Mouse (Mus musculus): Measurements from ENCODE around the gene Gm10160. TPM values are rescaled to one million over a fixed set of nuclear protein-coding genes. Genes with fewer than 3 reads are reported as not detected.

Gm10160 gene
- polyA plus RNA-seq, 1 experiment, result not detected

- H3K79me2 ChIP-seq (ENCODE audit: control insufficient read depth, insufficient read depth), result no peaks in the 10 kb centered on the region
- peaks cover 10% of the 10 kb centered on the region for H3K27me3 ChIP-seq (ENCODE audit: control insufficient read depth, insufficient read depth, insufficient read length)
- no peak overlapping the region for H3K4me3 ChIP-seq
- no peak overlapping the region for H3ac ChIP-seq (ENCODE audit: control insufficient read depth, insufficient read length)
- H3K36me3 ChIP-seq (ENCODE audit: control insufficient read depth, insufficient read depth), result no peaks in the 10 kb centered on the region
- peak overlapping the region; percentile 62 for H3K4me2 ChIP-seq (ENCODE audit: low read depth)
- TF ChIP-seq MYOG (IDR thresholded peaks at IDR 0.05; ENCODE audit: control insufficient read depth in 1 of 3, insufficient read depth in 1 of 3, insufficient read length in 2 of 3, low read depth in 2 of 3), result peak in 2 of 3 experiments; percentile 72 to 96
- TF ChIP-seq POLR2AphosphoS2 (IDR thresholded peaks at IDR 0.05; ENCODE audit: insufficient read length, low read depth), result no peak
- peak; percentile 96 to 98 (median 97) for TF ChIP-seq MYOD1 (IDR thresholded peaks at IDR 0.05; ENCODE audit: control insufficient read depth in 1 of 3, insufficient read length in 2 of 3, low read depth in 2 of 3)
- no peak for TF ChIP-seq CEBPB (IDR thresholded peaks at IDR 0.05; ENCODE audit: insufficient read depth, poor library complexity, severe bottlenecking)
- TF ChIP-seq TCF12 (IDR thresholded peaks at IDR 0.05; ENCODE audit: insufficient read depth, poor library complexity, severe bottlenecking), result peak; percentile 89
- no peak for TF ChIP-seq REST (IDR thresholded peaks at IDR 0.05; ENCODE audit: insufficient read depth, insufficient read length)
- no peak for TF ChIP-seq MAX (IDR thresholded peaks at IDR 0.05; ENCODE audit: low read depth)
- TF ChIP-seq TCF3 (IDR thresholded peaks at IDR 0.05; ENCODE audit: insufficient read length, low read depth), result peak; percentile 81
- TF ChIP-seq POLR2A (IDR thresholded peaks at IDR 0.05; ENCODE audit: insufficient read length, low read depth), result no peak
- TF ChIP-seq E2F4 (IDR thresholded peaks at IDR 0.05; ENCODE audit: insufficient read depth), result no peak
- no peak for TF ChIP-seq SRF (IDR thresholded peaks at IDR 0.05; ENCODE audit: control insufficient read depth, insufficient read length, low read depth)
- TF ChIP-seq USF1 (IDR thresholded peaks at IDR 0.05; ENCODE audit: low read depth), result no peak
Measured at GRCm38 (mm10) chr7:81854568-81855307, 856 bp downstream of the Gm10160 start.

GRCm38 (mm10) chr7:81851706-81852105 lies 3.9 kb downstream of the Gm10160 start:
- no peak overlapping the region for H3K4me2 ChIP-seq (ENCODE audit: low read depth)

GRCm38 (mm10) chr7:81850171-81850570 lies 5.4 kb downstream of the Gm10160 start:
- H3ac ChIP-seq (ENCODE audit: control insufficient read depth, insufficient read length), result no peak overlapping the region
- TF ChIP-seq POLR2A (IDR thresholded peaks at IDR 0.05; ENCODE audit: insufficient read length, low read depth), result no peak
- TF ChIP-seq MAX (IDR thresholded peaks at IDR 0.05; ENCODE audit: low read depth), result no peak
- no peak for TF ChIP-seq E2F4 (IDR thresholded peaks at IDR 0.05; ENCODE audit: insufficient read depth)
- no peak for TF ChIP-seq SRF (IDR thresholded peaks at IDR 0.05; ENCODE audit: control insufficient read depth, insufficient read length, low read depth)
- no peak for TF ChIP-seq TCF12 (IDR thresholded peaks at IDR 0.05; ENCODE audit: insufficient read depth, poor library complexity, severe bottlenecking)
- TF ChIP-seq POLR2AphosphoS2 (IDR thresholded peaks at IDR 0.05; ENCODE audit: insufficient read length, low read depth), result no peak
- no peak for TF ChIP-seq MYOG (IDR thresholded peaks at IDR 0.05; ENCODE audit: control insufficient read depth in 1 of 3, insufficient read depth in 1 of 3, insufficient read length in 2 of 3, low read depth in 2 of 3)
- no peak overlapping the region for H3K4me2 ChIP-seq (ENCODE audit: low read depth)
- peaks cover 7% of the 10 kb centered on the region for H3K27me3 ChIP-seq (ENCODE audit: control insufficient read depth, insufficient read depth, insufficient read length)
- no peaks in the 10 kb centered on the region for H3K79me2 ChIP-seq (ENCODE audit: control insufficient read depth, insufficient read depth)
- H3K4me3 ChIP-seq, result no peak overlapping the region
- no peaks in the 10 kb centered on the region for H3K36me3 ChIP-seq (ENCODE audit: control insufficient read depth, insufficient read depth)

More at GRCm38 (mm10) chr7:81851706-81852105, 3.9 kb downstream of the Gm10160 start:
- Histone ChIP-seq H3K27me3 (ENCODE audit: control insufficient read depth, insufficient read depth, insufficient read length) (peaks cover 7% of the 10 kb centered on the region), H3K4me3 (no peak overlapping the region), H3ac (ENCODE audit: control insufficient read depth, insufficient read length) (no peak overlapping the region), H3K36me3 (ENCODE audit: control insufficient read depth, insufficient read depth) (no peaks in the 10 kb centered on the region), H3K79me2 (ENCODE audit: control insufficient read depth, insufficient read depth) (no peaks in the 10 kb centered on the region)
- TF ChIP-seq CEBPB (IDR thresholded peaks at IDR 0.05; ENCODE audit: insufficient read depth, poor library complexity, severe bottlenecking) (no peak), MYOD1 (IDR thresholded peaks at IDR 0.05; ENCODE audit: control insufficient read depth in 1 of 3, insufficient read length in 2 of 3, low read depth in 2 of 3) (no peak), SRF (IDR thresholded peaks at IDR 0.05; ENCODE audit: control insufficient read depth, insufficient read length, low read depth) (no peak), REST (IDR thresholded peaks at IDR 0.05; ENCODE audit: insufficient read depth, insufficient read length) (no peak), POLR2A (IDR thresholded peaks at IDR 0.05; ENCODE audit: insufficient read length, low read depth) (no peak), E2F4 (IDR thresholded peaks at IDR 0.05; ENCODE audit: insufficient read depth) (no peak), MAX (IDR thresholded peaks at IDR 0.05; ENCODE audit: low read depth) (no peak), USF1 (IDR thresholded peaks at IDR 0.05; ENCODE audit: low read depth) (no peak), POLR2AphosphoS2 (IDR thresholded peaks at IDR 0.05; ENCODE audit: insufficient read length, low read depth) (no peak), MYOG (IDR thresholded peaks at IDR 0.05; ENCODE audit: control insufficient read depth in 1 of 3, insufficient read depth in 1 of 3, insufficient read length in 2 of 3, low read depth in 2 of 3) (no peak), TCF3 (IDR thresholded peaks at IDR 0.05; ENCODE audit: insufficient read length, low read depth) (no peak)

GRCm38 (mm10) chr7:81849633-81850032 lies 6.0 kb downstream of the Gm10160 start:
- H3ac ChIP-seq (ENCODE audit: control insufficient read depth, insufficient read length), result no peak overlapping the region
- no peak for TF ChIP-seq TCF12 (IDR thresholded peaks at IDR 0.05; ENCODE audit: insufficient read depth, poor library complexity, severe bottlenecking)
- TF ChIP-seq MAX (IDR thresholded peaks at IDR 0.05; ENCODE audit: low read depth), result no peak
- TF ChIP-seq MYOG (IDR thresholded peaks at IDR 0.05; ENCODE audit: control insufficient read depth in 1 of 3, insufficient read depth in 1 of 3, insufficient read length in 2 of 3, low read depth in 2 of 3), result no peak
- TF ChIP-seq MYOD1 (IDR thresholded peaks at IDR 0.05; ENCODE audit: control insufficient read depth in 1 of 3, insufficient read length in 2 of 3, low read depth in 2 of 3), result no peak
- TF ChIP-seq CEBPB (IDR thresholded peaks at IDR 0.05; ENCODE audit: insufficient read depth, poor library complexity, severe bottlenecking), result no peak
- TF ChIP-seq SRF (IDR thresholded peaks at IDR 0.05; ENCODE audit: control insufficient read depth, insufficient read length, low read depth), result no peak
- no peak for TF ChIP-seq POLR2A (IDR thresholded peaks at IDR 0.05; ENCODE audit: insufficient read length, low read depth)
- TF ChIP-seq E2F4 (IDR thresholded peaks at IDR 0.05; ENCODE audit: insufficient read depth), result no peak
- no peak for TF ChIP-seq REST (IDR thresholded peaks at IDR 0.05; ENCODE audit: insufficient read depth, insufficient read length)
- no peak for TF ChIP-seq TCF3 (IDR thresholded peaks at IDR 0.05; ENCODE audit: insufficient read length, low read depth)
- no peak for TF ChIP-seq POLR2AphosphoS2 (IDR thresholded peaks at IDR 0.05; ENCODE audit: insufficient read length, low read depth)
- TF ChIP-seq USF1 (IDR thresholded peaks at IDR 0.05; ENCODE audit: low read depth), result no peak
- H3K4me3 ChIP-seq, result no peak overlapping the region
- H3K79me2 ChIP-seq (ENCODE audit: control insufficient read depth, insufficient read depth), result no peaks in the 10 kb centered on the region
- no peak overlapping the region for H3K4me2 ChIP-seq (ENCODE audit: low read depth)
- no peaks in the 10 kb centered on the region for H3K36me3 ChIP-seq (ENCODE audit: control insufficient read depth, insufficient read depth)
- H3K27me3 ChIP-seq (ENCODE audit: control insufficient read depth, insufficient read depth, insufficient read length), result peaks cover 7% of the 10 kb centered on the region

Data from myocyte (in vitro differentiated cells).